Mouse (Mus musculus) liver, postnatal 0 days (tissue): ENCODE results near the gene Nbl1.

Source experiments
- CTCF ChIP-seq: sonication (generic); IDR thresholded peaks from 2 replicates; pipeline ENCODE4 v1.5.1; 2016; ENCODE audit warnings: antibody characterized with exemption, low read depth
- EP300 ChIP-seq: IDR thresholded peaks from 2 replicates; pipeline ENCODE4 v1.6.1; 2016; ENCODE audit warnings: antibody characterized with exemption, low read depth, mild to moderate bottlenecking

GRCm38 (mm10) chr4:139091478-139092355, 1.1 kb downstream of the Nbl1 start:
- TF ChIP-seq CTCF = no peak
- TF ChIP-seq EP300 = no peak
